Mouse (Mus musculus): ENCODE results near the gene Zfp592.

The Zfp592 gene

GRCm38 (mm10) chr7:81057471-81057870 lies 64.0 kb downstream of the Zfp592 start, which contains the start of gene Alpk3:
Gene Alpk3 (plus strand): TSS chr7:81057600.
- DNase-seq (ENCODE audit: low read depth, low spot score): no peak

- DNase-seq (ENCODE audit: low read depth, low spot score): no peak
Measured at GRCm38 (mm10) chr7:81057901-81058711, 64.6 kb downstream of the Zfp592 start.

GRCm38 (mm10) chr7:81058712-81059154 lies 65.3 kb downstream of the Zfp592 start:
- DNase-seq (ENCODE audit: low read depth, low spot score): no peak

- DNase-seq (ENCODE audit: low read depth, low spot score): no peak
Measured at GRCm38 (mm10) chr7:81059388-81059787, 65.9 kb downstream of the Zfp592 start.

GRCm38 (mm10) chr7:81060908-81061307 lies 67.4 kb downstream of the Zfp592 start:
- DNase-seq (ENCODE audit: low read depth, low spot score): no peak

- DNase-seq (ENCODE audit: low read depth, low spot score): no peak
Measured at GRCm38 (mm10) chr7:81061936-81062335, 68.5 kb downstream of the Zfp592 start.

GRCm38 (mm10) chr7:81063332-81063731 lies 69.9 kb downstream of the Zfp592 start:
- no peak for DNase-seq (ENCODE audit: low read depth, low spot score)

- no peak for DNase-seq (ENCODE audit: low read depth, low spot score)
Measured at GRCm38 (mm10) chr7:81066714-81067113, 73.2 kb downstream of the Zfp592 start.

- DNase-seq (ENCODE audit: low read depth, low spot score): no peak
Measured at GRCm38 (mm10) chr7:81072463-81072862, 79.0 kb downstream of the Zfp592 start.

- DNase-seq (ENCODE audit: low read depth, low spot score): no peak
Measured at GRCm38 (mm10) chr7:81073273-81073672, 79.8 kb downstream of the Zfp592 start.

GRCm38 (mm10) chr7:81074546-81074945 lies 81.1 kb downstream of the Zfp592 start:
- no peak for DNase-seq (ENCODE audit: low read depth, low spot score)

- no peak for DNase-seq (ENCODE audit: low read depth, low spot score)
Measured at GRCm38 (mm10) chr7:81075299-81075698, 81.8 kb downstream of the Zfp592 start.

GRCm38 (mm10) chr7:81075732-81076131 lies 82.3 kb downstream of the Zfp592 start:
- DNase-seq (ENCODE audit: low read depth, low spot score): no peak

GRCm38 (mm10) chr7:81077009-81077408 lies 83.5 kb downstream of the Zfp592 start:
- no peak for DNase-seq (ENCODE audit: low read depth, low spot score)

- no peak for DNase-seq (ENCODE audit: low read depth, low spot score)
Measured at GRCm38 (mm10) chr7:81078740-81079139, 85.3 kb downstream of the Zfp592 start.

- no peak for DNase-seq (ENCODE audit: low read depth, low spot score)
Measured at GRCm38 (mm10) chr7:81093420-81093965, 100.0 kb downstream of the Zfp592 start.

- no peak for DNase-seq (ENCODE audit: low read depth, low spot score)
Measured at GRCm38 (mm10) chr7:81094104-81094757, 100.8 kb downstream of the Zfp592 start.

All from mesoderm, embryonic 11.5 days (tissue).